Mouse (Mus musculus) CD8-positive naive resting alpha-beta T cell, adult 2 months (primary cell): ENCODE data around the gene Dhx37.
"Not testable (repeated sequence)": the region's sequence is repeated elsewhere in the genome, so short reads cannot be mapped to it uniquely, and the experiment has no call there.

Experiments used
- DNase-seq, 2 experiments: peaks; one replicate each; pipeline ENCODE4 v3.0.0; 2022; ENCODE audit warnings: low read depth in 2 of 2, low spot score in 2 of 2

Gene Dhx37

DNA sequence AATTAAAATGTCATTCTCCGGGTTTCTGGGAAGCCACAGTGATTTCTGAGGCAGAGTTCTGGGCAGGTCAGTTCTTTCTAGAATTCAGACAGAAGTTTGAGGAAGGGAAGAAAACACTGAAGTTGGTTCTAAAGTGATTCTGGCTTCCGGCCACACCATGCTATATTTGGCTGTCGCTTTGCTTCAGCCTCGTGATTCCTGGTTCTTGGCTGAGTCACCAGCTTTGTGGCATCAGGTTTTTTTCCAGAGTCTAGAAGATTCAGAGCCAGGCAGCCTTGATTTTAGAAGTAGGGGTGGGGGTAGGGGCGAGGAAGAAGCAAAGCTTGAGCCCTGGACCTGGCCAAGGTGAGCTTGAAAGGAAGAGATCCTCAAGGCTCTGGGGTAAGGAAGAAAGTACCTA is 42.3 kb downstream of the Dhx37 start:
- DNase-seq, result no peak

DNA sequence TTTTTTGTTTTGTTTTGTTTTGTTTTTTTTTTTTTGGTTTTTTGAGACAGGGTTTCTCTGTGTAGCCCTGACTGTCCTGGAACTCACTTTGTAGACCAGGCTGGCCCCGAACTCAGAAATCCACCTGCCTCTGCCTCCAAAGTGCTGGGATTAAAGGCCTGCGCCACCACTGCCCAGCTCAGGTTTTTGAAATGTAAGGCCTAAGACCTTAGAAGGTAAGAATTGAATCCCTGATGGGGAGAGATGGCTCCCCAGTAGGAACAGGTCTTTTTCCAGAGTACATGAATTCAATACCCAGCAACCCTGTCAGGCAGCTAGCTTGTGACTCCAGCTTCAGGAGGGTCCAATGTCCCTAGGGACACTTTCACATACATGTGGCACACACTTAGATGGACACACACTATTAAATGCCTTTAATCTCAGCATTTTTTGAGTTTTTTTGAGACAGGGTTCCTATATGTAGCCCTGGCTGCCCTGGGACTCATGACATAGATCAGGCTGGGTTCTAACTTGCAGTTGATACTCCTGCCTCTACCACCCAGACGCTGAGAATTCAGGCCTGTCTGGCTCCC is 42.9 kb downstream of the Dhx37 start:
- no peak for DNase-seq

DNA sequence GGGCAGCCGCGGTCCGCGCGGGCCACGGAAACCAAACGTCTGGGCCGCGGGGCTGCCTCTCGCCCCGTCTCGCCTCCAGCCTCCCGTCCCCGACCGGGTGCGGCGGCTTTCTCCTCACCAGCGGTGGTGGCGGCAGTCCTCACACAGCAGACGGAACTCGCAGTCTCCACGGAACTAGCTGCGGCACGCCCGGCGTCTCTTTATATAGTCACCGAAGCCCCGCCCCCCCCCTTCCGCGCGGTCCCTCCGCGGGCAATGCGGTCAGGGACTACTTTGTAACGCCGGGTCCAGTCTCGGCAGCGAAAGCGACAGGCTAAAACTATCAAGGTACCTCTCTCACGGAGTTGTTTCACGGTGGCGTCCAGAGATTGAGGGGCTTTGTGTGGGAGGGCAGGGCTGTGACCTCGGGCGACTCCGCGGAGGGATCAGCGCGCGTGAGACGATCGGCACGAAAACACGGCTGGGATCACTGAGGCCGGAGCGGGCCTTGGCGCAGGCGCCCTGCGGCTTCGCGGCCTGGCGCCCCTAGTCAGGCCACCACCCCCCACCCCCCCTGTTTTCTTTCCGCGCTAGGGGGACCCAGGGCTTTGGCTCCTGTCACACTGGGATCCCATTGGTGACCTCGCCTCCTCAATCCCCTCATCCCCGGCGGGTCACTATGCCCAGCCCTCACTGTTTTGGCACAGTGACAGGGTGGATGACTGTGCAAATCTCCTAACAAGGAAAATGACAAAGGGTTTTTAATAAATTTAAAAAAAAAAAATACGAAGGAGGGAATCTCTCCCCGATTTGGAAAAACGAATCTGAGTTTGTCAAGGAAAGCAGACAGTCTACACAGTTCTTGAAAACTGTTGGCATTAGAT is 44.1 kb downstream of the Dhx37 start, which contains the start of gene Ubc:
TSS of gene Ubc (minus strand) at position 624 of the 863 bp plus-strand sequence.
- peak; percentile 76 to 89 for DNase-seq

DNA sequence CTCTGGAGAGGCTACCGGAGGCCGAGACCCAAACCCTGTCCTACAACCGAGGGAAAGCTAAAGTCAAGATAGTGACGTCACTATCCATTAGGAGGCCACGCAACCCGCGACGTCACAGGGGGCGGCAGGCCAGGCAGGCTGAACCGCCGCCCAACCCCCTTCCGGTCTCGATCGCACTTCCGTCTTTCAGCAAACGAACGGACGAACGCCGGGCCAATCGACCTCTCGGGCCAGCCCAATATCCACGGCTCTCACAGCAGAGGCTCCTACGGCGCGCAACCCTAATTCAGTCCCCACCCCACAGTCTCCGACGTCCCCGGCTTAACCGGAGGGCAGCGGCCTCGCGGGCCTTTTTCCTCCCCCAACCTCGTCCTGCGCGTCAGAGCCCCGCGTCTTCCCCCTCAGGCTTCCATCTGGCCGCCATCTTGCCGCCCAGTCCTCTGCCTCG is 44.8 kb downstream of the Dhx37 start, which contains the start of gene Gm10382:
TSS of gene Gm10382 (plus strand) at position 192 of the 448 bp plus-strand sequence.
- DNase-seq, result peak; percentile 82 to 88

DNA sequence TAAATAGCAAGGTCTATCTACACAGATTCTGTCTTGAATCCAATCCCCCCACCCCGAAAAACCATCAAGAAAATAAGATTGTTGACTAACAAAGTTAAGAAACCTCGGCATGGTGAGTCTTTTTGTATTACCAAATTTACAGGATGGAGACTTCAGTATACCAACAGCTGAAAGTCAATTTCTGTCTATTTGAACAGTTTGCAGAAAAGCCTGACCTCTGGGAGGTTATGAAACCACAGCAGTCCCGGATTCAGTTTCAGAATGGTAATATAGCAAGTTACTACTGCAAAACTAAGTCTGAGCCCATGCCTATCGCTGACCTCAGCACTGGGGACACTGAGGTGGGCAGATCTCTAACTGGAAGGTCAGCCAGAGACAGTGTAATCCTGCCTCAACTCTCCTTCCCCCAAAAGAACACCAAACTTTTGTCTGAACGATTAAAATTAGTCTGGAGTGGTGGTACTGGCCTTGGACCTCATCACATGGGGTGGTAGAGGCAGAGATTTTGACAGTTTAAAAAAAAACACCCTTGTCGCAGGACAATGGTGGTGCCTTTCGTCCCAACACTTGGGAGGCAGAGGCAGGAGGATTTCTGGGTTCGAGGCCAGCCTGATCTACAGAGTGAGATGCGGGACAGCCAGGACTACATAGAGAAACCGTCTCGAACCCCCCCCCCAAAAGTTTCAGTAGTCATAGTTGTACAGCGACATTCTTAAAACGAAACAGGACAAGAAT is 45.4 kb downstream of the Dhx37 start:
- DNase-seq, result no peak

DNA sequence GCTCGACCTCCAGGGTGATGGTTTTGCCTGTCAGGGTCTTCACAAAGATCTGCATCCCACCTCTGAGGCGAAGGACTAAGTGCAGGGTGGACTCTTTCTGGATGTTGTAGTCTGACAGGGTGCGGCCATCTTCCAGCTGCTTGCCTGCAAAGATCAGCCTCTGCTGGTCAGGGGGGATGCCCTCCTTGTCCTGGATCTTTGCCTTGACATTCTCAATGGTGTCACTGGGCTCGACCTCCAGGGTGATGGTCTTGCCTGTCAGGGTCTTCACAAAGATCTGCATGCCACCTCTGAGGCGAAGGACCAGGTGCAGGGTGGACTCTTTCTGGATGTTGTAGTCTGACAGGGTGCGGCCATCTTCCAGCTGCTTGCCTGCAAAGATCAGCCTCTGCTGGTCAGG is 46.6 kb downstream of the Dhx37 start:
- not testable (repeated sequence) for DNase-seq

DNA sequence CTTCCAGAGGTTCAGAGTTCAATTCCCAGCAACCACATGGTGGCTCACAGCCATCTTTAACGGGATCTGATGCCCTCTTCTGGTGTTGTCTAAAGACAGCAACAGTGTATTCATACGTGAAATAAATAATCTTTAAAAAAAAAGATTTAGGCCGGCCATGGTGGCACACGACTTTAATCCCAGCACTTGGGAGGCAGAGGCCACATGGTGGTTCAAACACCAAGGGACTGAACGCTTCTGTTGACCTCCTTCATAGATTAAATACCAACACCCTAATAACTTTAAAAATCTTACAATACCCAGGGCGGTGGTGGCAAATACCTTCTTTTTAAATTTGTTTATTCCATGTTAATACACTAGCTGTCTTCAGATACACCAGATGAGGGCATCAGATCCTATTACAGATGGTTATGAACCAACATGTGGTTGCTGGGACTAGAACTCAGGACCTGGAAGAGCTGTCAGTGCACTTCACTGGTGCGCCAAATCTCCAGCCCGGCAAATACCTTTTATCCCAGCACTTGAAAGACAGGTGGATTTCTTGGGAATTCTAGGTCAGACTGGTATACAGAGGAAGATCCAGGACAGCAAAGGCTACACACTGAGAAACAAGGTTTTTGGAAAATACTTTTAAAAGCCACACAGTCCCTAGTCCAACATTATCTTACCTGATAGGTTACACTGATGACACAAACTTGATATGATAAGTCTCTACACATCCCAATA is 48.5 kb downstream of the Dhx37 start:
- no peak for DNase-seq

DNA sequence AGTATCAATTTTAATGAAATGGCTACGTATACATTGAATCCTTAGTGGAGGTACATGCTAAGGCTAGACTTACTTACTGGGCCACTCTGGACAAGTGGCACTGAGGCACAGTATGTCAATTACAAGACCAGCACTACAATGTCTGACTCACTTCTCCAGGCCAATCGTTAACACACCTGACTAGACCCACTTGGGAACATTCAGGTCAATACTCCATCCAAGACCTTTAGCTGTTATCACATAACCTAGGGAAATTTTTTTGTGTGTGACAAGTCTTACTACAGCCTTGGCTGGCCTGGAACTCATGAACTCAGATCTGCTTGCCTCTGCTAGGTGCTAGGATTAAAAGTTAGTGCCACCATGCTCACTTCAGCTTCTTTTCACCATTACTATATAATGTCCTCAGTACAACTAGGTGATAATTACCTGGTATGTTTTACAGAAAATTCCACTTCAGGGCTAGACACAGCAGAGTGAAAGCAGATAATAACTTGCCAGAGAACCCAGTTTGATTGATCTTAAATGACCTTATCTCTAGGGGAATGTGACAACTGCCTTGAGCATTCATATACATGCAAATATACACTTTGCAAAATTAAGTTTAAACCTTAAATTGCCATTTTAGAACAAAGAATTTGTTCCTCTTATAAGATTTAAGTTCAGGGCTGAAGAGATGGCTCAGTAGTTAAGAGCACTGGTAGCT is 49.3 kb downstream of the Dhx37 start:
- DNase-seq, result no peak

DNA sequence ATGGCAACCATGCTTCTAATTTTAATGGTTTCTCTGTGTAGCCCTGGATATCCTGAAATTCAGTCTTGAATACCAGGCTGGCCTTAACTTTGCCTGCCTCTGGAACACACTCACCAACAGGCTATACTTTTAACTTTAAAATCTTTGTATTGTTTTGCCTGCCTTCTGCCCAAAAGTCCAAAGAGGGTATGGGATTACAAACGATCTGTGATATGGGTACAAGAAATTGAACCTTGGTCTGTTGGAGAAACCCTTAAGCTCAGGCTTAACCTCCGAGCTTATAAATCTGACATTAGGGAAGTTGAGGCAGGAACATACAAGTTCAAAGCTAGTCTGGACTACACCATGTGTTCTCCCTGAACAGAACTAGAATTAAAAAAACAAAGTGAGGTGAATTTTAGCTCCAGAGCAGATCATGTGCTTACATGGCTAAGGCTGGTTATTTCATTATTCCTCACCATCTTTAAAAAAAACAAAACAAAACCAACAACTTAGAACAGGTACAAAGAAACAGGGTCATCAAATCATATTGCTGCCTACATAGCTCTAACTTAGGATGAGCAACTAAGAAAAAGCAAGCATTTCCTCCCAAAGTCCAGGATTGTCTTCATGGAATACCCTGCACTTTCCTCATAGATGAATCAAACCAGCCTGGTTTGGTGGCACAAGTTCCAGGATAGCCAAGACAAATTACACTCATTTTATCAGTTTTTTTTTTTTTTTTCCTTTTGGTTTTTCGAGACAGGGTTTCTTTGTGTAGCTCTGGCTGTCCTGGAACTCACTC is 50.1 kb downstream of the Dhx37 start:
- no peak for DNase-seq

DNA sequence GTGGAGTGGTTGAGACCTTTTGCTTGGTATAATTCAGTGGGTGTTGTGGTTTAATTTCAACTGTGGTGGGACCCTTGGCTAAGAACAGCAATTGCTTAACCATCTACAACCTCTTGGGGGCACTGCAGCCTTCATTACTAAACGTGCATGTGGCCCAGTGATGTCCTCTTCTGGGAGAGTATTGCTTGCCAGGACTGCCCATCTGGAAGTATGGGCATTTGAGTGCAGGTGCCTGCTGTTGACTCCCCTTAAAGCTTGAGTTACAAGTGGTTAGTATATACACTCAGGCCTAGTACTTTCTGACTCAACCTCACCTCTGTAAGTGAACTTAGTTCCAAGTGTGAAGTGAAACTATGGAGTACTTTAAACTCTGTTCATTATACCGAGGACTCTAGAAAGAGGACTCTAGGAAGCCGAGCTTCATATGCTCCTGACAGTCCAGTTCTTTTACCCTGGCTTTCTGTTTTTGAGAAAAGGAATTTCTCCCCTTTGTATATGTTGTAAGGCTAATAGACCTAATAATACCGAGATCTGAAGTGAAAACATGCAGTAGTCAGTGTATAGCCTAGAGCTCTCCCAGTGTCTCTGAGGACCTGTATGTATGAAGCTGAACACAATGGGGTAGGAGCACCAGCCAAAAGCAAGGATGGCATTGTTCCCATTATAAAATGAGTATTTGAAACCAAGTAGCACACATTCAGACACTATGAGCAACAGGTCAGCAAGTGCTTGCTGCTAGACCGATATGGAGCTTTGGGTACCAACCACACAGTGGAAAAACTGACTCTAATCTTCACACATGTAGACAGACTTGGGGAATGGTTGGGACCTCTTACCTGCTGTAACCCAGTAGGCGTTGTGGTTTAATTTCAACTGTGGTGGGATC is 51.0 kb downstream of the Dhx37 start:
- peak in 1 of 2 experiments; percentile 53 for DNase-seq

DNA sequence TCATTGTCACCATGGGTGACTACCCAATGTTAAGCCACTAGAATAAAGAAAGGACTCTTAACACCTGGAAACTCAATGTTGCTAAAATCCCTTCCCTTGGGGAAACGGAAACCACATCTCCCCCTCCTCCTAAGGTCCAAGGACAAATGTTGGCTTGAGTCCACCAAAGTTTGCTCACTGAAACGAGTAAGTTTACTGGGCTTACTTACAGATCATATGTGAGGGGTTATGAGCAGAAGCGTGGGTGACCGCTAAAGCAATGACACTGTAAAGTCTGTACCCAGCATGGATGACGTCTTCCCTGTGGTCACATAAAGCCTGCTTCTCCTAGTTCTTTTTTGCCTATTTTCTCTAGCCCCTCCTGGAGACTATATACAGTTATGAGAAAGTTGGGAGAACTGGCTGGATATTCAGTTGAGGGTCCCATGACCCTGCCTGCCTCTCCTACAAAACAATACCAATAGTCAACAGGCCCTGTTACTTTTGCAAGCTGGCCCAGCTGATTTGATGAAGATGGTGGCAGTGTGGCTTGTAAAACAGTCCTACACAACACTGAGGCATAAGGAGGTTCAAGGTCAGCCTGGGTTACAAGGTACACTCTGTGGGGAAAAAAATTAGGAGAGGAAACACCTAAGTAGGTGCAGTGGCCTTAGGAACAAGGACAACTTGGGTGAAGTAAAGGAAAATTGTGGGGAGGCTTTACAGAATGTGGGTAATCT is 51.8 kb downstream of the Dhx37 start:
- DNase-seq, result no peak

DNA sequence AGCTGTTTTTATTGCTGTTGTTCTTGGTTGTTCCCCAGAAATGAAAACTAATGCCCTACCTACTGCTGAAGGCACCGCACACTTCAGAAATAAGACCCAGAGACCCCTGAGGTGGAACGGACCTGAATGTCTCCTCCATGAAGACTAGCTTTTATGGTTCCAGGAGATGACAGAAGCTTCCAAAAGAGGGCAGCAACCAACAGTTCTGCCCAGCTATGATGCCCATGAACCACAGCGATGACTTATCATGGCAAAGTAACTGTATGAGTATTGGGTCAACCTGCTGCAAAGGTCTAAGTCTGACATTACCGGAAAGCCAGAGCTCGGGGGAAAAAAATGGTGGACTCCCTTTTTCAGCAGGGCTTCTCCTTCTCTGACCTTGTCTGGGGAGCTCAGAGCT is 55.0 kb downstream of the Dhx37 start:
- DNase-seq, result no peak

DNA sequence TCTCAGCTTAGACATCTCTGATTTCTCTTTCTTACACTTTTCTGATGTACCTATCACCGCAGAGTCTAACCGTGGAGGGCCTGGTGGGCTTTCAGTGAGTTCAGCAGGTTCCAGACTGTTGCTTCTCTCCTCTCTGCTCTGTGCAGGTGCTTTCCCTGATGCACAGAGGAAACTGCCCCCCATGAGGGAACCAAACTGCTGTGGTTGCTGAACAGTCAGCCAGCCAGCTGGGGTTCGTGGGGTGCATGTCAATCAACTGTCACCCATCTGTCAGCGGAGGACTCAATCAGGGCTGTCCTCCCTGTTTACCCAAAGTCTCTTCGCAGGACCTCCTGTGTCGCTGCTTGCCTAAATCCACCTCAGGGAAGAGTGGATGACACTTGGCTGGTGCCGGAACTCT is 56.7 kb downstream of the Dhx37 start:
- DNase-seq, result no peak

DNA sequence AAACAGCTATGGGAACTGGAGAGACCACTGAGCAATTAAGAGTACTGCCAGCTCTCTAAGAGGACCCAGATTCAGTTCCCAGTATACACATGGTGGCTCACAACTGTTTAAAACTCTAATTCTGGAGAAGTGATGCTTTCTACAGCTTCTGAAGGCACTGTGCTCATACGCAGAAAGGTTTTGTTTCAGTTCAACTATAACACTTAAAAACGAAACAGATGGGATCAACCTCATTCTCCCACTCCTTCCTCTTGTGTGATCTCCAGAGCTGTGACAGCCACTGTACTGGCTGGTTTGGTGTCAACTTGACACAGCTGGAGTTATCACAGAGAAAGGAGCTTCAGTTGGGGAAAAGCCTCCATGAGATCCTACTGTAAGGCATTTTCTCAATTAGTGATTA is 58.0 kb downstream of the Dhx37 start:
- no peak for DNase-seq

DNA sequence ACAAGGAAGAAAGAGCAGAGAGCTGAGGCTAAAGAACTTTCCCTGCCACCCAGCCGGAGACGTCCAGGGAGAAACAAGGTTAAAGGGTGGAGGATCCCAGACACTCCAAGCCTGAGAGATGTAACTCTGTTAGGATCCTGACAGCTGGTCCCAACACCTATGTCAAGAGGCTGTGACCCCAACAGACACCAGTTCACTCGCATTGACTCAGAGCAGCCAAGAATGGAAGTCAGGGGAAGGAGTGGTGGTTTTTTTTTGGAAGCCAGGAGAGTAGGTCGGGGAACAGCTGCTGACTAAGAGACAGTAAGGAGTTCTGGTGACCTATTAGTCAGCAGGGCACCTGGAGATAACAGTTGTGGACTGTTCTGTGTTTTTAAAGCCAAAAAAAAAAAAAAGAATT is 61.9 kb downstream of the Dhx37 start:
- DNase-seq, result no peak

DNA sequence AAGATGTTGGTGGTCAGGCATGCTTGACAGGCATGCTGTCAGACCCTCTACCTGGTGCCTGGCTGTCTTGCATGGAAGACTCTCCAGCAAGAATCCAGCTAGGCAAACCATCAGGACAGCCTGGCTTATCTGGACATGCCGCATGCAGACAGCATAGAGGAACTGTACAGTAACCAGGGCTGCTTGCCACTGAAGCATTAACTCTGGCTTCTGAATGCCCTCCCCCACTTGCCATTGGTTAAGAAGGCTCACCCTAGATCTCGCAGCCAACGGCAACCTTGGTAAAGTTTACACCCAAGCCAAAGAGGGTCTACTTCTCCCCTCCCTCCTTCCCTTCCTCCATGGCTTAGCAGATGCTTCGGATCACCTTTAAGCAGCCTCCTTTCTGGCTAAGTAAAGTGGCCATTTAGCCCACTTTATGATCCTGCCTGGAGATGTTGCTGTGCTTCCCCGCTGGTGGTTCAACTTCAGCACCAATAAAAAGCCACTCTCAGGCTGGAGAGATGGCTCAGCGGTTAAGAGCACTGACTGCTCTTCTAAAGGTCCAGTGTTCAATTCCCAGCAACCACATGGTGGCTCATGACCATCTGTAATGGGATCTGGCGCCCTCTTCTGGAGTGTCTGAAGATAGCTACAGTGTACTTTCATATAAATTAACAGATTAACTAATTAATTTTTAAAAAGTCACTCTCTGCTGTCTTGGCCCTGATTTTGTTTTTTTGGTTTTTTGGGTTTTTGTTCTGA is 62.8 kb downstream of the Dhx37 start:
- DNase-seq, result no peak

DNA sequence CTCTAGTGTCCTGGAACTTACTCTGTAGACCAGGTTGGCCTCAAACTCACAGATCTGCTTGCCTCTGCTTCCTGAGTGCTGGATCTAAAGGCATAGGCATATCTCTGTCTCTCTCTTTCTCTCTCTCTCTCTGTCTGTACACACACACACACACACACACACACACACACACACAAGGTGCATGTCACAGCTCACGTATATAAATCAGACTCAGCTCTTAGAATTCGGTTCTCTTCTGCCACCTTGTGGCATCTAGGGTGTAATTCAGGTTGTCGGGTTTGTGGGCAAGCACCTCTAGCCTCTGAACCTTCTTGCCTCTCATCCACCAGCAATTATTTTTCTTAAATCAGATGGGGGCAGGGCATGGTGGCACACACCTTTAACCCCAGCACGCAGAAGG is 65.4 kb downstream of the Dhx37 start:
- DNase-seq, result peak; percentile 52 to 72
